9 mouse cellular contexts compared by ENCODE assay signal in the genomic region with DNA sequence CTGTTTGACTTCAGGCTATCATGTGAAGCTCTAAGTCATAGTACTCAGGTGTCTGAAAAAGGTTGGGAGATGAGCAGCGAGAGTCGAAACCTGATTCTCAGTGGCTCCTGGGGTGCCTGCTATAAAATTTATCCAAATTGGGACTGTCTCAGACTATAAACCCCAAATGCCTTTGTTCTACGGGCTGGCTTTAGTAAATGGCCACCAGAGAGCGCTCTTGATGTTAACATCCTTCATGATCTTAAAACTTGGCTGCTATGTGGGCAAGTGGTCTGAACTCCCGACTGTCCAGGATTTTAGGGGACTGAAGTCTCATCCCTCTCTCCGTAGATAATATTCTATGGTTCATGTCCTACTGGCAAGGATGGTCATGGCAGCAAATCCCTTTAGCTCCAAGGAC.
DNase-seq lines count a peak whose midpoint lies in the region; ATAC-seq and TF ChIP-seq lines count a peak whose summit lies in the region.
"Had no signal": no experiment of that assay in that cellular context is flagged by ENCODE, and none has a peak within 500 bp of the region (broad histone marks: within the 10 kb centered on the region; RNA-seq: fewer than 3 reads in every experiment).

No protein-coding gene starts in this region.

- TF ChIP-seq CTCF in lung, embryonic 14.5 days (IDR thresholded peaks at IDR 0.05; ENCODE audit: low read depth) = peak; percentile 56
- peak; percentile 50; the same call in 1 of the 2 replicates for TF ChIP-seq CTCF in brain, embryonic 14.5 days (IDR thresholded peaks at IDR 0.05; ENCODE audit: borderline replicate concordance, extremely low read depth, insufficient read depth, insufficient read length)

- H3K4me2 ChIP-seq in lung, embryonic 14.5 days = no peak overlapping the region
- H3K4me2 ChIP-seq in forebrain, embryonic 14.5 days (ENCODE audit: low read length) = no peak overlapping the region
- H3K4me2 ChIP-seq: hindbrain, embryonic 15.5 days had no signal

- H3K9me3 ChIP-seq in lung, embryonic 14.5 days (ENCODE audit: low read depth, low read length) = no peaks in the 10 kb centered on the region
- no peaks in the 10 kb centered on the region for H3K9me3 ChIP-seq in forebrain, embryonic 14.5 days (replicated peaks; ENCODE audit: control insufficient read depth, low read length)
- H3K9me3 ChIP-seq: hindbrain, embryonic 15.5 days had no signal

- H3K27ac ChIP-seq in lung, embryonic 14.5 days (ENCODE audit: low read depth) = no peak overlapping the region
- H3K27ac ChIP-seq in forebrain, embryonic 14.5 days (ENCODE audit: low read depth, low read length) = no peak overlapping the region
- H3K27ac ChIP-seq: hindbrain, embryonic 15.5 days had no signal

- no peaks in the 10 kb centered on the region for H3K36me3 ChIP-seq in lung, embryonic 14.5 days (ENCODE audit: insufficient read depth)
- no peaks in the 10 kb centered on the region for H3K36me3 ChIP-seq in forebrain, embryonic 14.5 days (ENCODE audit: control insufficient read depth, insufficient read depth, low read length)
- H3K36me3 ChIP-seq: hindbrain, embryonic 15.5 days had no signal

- TF ChIP-seq POLR2A in brain, embryonic 14.5 days (IDR thresholded peaks at IDR 0.05; ENCODE audit: borderline replicate concordance, extremely low read depth, insufficient read depth, insufficient read length, poor library complexity, severe bottlenecking) = no peak

- no peak overlapping the region for H3K9ac ChIP-seq in lung, embryonic 14.5 days
- no peak overlapping the region for H3K9ac ChIP-seq in forebrain, embryonic 14.5 days (ENCODE audit: low read length)
- H3K9ac ChIP-seq: hindbrain, embryonic 15.5 days had no signal

- no peak overlapping the region for H3K4me3 ChIP-seq in lung, embryonic 14.5 days (ENCODE audit: low read depth, low read length)
- no peak overlapping the region for H3K4me3 ChIP-seq in forebrain, embryonic 14.5 days (ENCODE audit: low read depth, low read length)
- H3K4me3 ChIP-seq: hindbrain, embryonic 15.5 days; myocyte had no signal

- no peak for ATAC-seq in lung, embryonic 14.5 days (ENCODE audit: insufficient read depth)
- ATAC-seq in forebrain, embryonic 14.5 days = no peak

- DNase-seq in lung, embryonic 14.5 days = peak; percentile 82
- DNase-seq in lung, postnatal 14 days = no peak
- DNase-seq in brain, embryonic 14.5 days (ENCODE audit: low read depth) = peak; percentile 75
- peak; percentile 74 for DNase-seq in forebrain, embryonic 14.5 days (ENCODE audit: low spot score)
- DNase-seq in layer of hippocampus, postnatal 25 days (ENCODE audit: extremely low spot score in 1 of 2, low spot score in 1 of 2) = peak; percentile 24 to 44
- DNase-seq in ovary, postnatal 36 days (ENCODE audit: low spot score) = peak; percentile 32
- no peak for DNase-seq in Muller cell, postnatal 12 days (ENCODE audit: inconsistent ontology term)

- WGBS in lung, embryonic 14.5 days = 37% methylated on average over 6 of the region's 6 CpGs
- WGBS in forebrain, embryonic 14.5 days = 51% methylated on average over 6 of the region's 6 CpGs

- no peaks in the 10 kb centered on the region for H3K27me3 ChIP-seq in lung, embryonic 14.5 days (ENCODE audit: insufficient read depth, low read length)
- H3K27me3 ChIP-seq in forebrain, embryonic 14.5 days (replicated peaks; ENCODE audit: control insufficient read depth, insufficient read depth, low read length) = no peaks in the 10 kb centered on the region
- H3K27me3 ChIP-seq: hindbrain, embryonic 15.5 days had no signal

- H3K4me1 ChIP-seq in lung, embryonic 14.5 days (ENCODE audit: insufficient read depth) = no peaks in the 10 kb centered on the region
- no peaks in the 10 kb centered on the region for H3K4me1 ChIP-seq in forebrain, embryonic 14.5 days (ENCODE audit: control insufficient read depth, insufficient read depth, low read length)
- H3K4me1 ChIP-seq: hindbrain, embryonic 15.5 days had no signal

Comparison
In these comparisons a context has a peak if more than half of its experiments do, and no peak if none do; other contexts are left out.
1. DNase-seq: peak in lung, embryonic 14.5 days (single experiment), brain, embryonic 14.5 days (single experiment), forebrain, embryonic 14.5 days (single experiment), layer of hippocampus, postnatal 25 days (2 of 2) and ovary, postnatal 36 days (single experiment); none in lung, postnatal 14 days (single experiment) and Muller cell, postnatal 12 days (single experiment).